Mouse (Mus musculus): ENCODE results near the gene Vps11.

GRCm38 (mm10) chr9:44336964-44337363 lies 24.5 kb downstream of the Vps11 start:
- no peak for TF ChIP-seq CTCF (IDR thresholded peaks at IDR 0.05; ENCODE audit: low read depth, low read length)
- no peak for TF ChIP-seq POLR2A (IDR thresholded peaks at IDR 0.05; ENCODE audit: borderline replicate concordance, low read depth, low read length)
